In the genomic region with DNA sequence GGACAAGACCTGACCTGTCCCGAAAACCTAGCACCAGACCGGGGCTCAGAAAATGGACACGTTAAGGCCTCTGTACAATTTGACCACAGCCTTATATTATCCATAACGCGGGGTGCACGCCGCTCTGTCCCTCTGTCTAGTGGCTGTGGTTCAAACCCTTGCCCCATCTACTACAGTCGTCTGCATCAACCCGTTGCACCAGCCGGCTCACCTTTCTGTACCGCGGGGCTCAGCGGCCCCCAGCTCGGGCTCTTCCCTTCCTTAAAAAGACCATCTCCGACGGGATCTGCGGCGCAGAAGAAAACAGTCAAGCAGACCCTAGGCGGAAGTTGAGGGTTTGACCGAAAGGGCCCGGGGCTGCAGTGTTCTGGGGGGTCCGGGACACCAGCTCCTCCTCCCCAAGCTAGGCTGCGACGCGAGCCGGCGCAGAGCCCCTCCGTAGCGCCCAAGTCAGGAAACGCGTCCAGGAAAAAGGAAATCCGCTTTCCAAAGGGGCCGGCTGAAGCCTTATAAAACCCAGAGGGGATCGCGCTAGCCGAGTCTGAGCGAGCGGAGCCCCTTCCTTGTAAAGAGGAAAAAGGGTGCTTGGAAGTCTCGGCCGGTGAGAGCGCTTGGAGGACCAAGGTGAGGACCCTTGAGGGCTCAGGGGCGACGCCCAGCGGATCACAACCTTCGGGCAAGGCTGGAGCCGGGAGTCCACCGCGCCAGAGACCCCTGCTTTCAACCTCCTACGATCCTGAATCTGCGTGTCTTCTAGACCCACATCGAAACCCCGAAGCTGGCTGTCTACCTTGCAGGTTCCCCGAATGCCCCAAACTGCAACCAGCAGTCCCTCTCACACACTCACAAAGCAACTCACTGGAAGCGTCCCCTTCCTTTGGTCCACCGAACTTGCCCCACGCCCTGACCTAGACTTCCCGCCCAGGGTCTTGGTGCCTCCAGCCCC, we compare ENCODE assay signal across 12 mouse cellular contexts. TPM values are rescaled to one million over a fixed set of nuclear protein-coding genes. Genes with fewer than 3 reads are reported as not detected.
A peak's percentile ranks its signal among the peaks of the same experiment; 100 is the strongest.
DNase-seq lines count a peak whose midpoint lies in the region; ATAC-seq and TF ChIP-seq lines count a peak whose summit lies in the region.
"Had no signal": no experiment of that assay in that cellular context is flagged by ENCODE, and none has a peak within 500 bp of the region (broad histone marks: within the 10 kb centered on the region; RNA-seq: fewer than 3 reads in every experiment).

No protein-coding gene starts in this region.

- H3K36me3 ChIP-seq in heart, embryonic 15.5 days: no peaks in the 10 kb centered on the region
- no peaks in the 10 kb centered on the region for H3K36me3 ChIP-seq in embryonic facial prominence, embryonic 14.5 days (ENCODE audit: control insufficient read depth, insufficient read depth, low read length)
- H3K36me3 ChIP-seq in intestine, postnatal 0 days (ENCODE audit: control insufficient read depth, insufficient read depth): no peaks in the 10 kb centered on the region
- H3K36me3 ChIP-seq in neural tube, embryonic 11.5 days (ENCODE audit: control insufficient read depth, insufficient read depth, low read length): no peaks in the 10 kb centered on the region

- peak overlapping the region; percentile 64 for H3K4me2 ChIP-seq in heart, embryonic 15.5 days
- peak overlapping the region; percentile 40 for H3K4me2 ChIP-seq in embryonic facial prominence, embryonic 14.5 days (ENCODE audit: low read depth, low read length)
- peak overlapping the region; percentile 41 for H3K4me2 ChIP-seq in intestine, postnatal 0 days (replicated peaks; ENCODE audit: low read depth)
- H3K4me2 ChIP-seq in neural tube, embryonic 11.5 days (ENCODE audit: low read depth): peak overlapping the region; percentile 0; the same call in 1 of the 2 replicates

- no peak overlapping the region for H3K9ac ChIP-seq in heart, embryonic 15.5 days
- H3K9ac ChIP-seq in embryonic facial prominence, embryonic 14.5 days (ENCODE audit: low read depth, low read length): no peak overlapping the region
- H3K9ac ChIP-seq in intestine, postnatal 0 days (ENCODE audit: low read depth, low read length): no peak overlapping the region
- H3K9ac ChIP-seq in neural tube, embryonic 11.5 days (ENCODE audit: low read length): no peak overlapping the region

- WGBS in heart, embryonic 15.5 days: under 1% methylated on average over 57 of the region's 57 CpGs
- under 1% methylated on average over 53 of the region's 57 CpGs for WGBS in embryonic facial prominence, embryonic 14.5 days
- WGBS in intestine, postnatal 0 days: 1% methylated on average over 54 of the region's 57 CpGs
- WGBS in neural tube, embryonic 11.5 days: under 1% methylated on average over 54 of the region's 57 CpGs

- H3K9me3 ChIP-seq in heart, embryonic 15.5 days (replicated peaks): no peaks in the 10 kb centered on the region
- no peaks in the 10 kb centered on the region for H3K9me3 ChIP-seq in embryonic facial prominence, embryonic 14.5 days (ENCODE audit: control insufficient read depth, low read length)
- H3K9me3 ChIP-seq in intestine, postnatal 0 days (ENCODE audit: control insufficient read depth): no peaks in the 10 kb centered on the region
- H3K9me3 ChIP-seq in neural tube, embryonic 11.5 days (ENCODE audit: control insufficient read depth, low read length): no peaks in the 10 kb centered on the region
- H3K9me3 ChIP-seq: megakaryocyte, embryonic 14.5 days had no signal

- peak overlapping the region; percentile 45 for H3K4me3 ChIP-seq in heart, embryonic 15.5 days
- peak overlapping the region; percentile 24 for H3K4me3 ChIP-seq in embryonic facial prominence, embryonic 14.5 days (ENCODE audit: low read depth, low read length)
- peak overlapping the region; percentile 17 for H3K4me3 ChIP-seq in intestine, postnatal 0 days (ENCODE audit: low read depth, low read length)
- H3K4me3 ChIP-seq in neural tube, embryonic 11.5 days (ENCODE audit: low read depth, low read length): peak overlapping the region; percentile 13; the same call in 1 of the 2 replicates
- H3K4me3 ChIP-seq: megakaryocyte, embryonic 14.5 days had no signal

- intact Hi-C loops in heart, postnatal 25 days (cut with DNase I): loop anchor here (5.0 kb wide), 1 partner anchor 133 kb away; no protein-coding TSS in a partner anchor

- no peak for ATAC-seq in heart, embryonic 15.5 days (replicated peaks; ENCODE audit: insufficient number of reproducible peaks, insufficient read depth, low FRiP score, low read depth)
- ATAC-seq in embryonic facial prominence, embryonic 14.5 days (ENCODE audit: low read depth): no peak
- ATAC-seq in intestine, postnatal 0 days: no peak
- ATAC-seq in neural tube, embryonic 11.5 days (ENCODE audit: insufficient read depth, low FRiP score, low TSS enrichment): no peak
- ATAC-seq in granulocyte monocyte progenitor cell, adult 5-6 weeks (replicated peaks; ENCODE audit: poor library complexity, severe bottlenecking): no peak

- peaks cover 89% of the 10 kb centered on the region for H3K27me3 ChIP-seq in heart, embryonic 15.5 days
- peaks cover 90% of the 10 kb centered on the region for H3K27me3 ChIP-seq in embryonic facial prominence, embryonic 14.5 days (replicated peaks; ENCODE audit: control insufficient read depth, insufficient read depth, low read length)
- H3K27me3 ChIP-seq in intestine, postnatal 0 days (replicated peaks; ENCODE audit: control insufficient read depth, insufficient read depth, low read length): peaks cover 79% of the 10 kb centered on the region
- peaks cover 86% of the 10 kb centered on the region for H3K27me3 ChIP-seq in neural tube, embryonic 11.5 days (ENCODE audit: control insufficient read depth, insufficient read depth, low read length)

- no peak for TF ChIP-seq CTCF in intestine, postnatal 0 days (IDR thresholded peaks at IDR 0.05; ENCODE audit: low read depth)

- no peak overlapping the region for H3K27ac ChIP-seq in heart, embryonic 15.5 days
- H3K27ac ChIP-seq in embryonic facial prominence, embryonic 14.5 days (replicated peaks; ENCODE audit: low read depth, low read length): no peak overlapping the region
- H3K27ac ChIP-seq in intestine, postnatal 0 days (ENCODE audit: low read depth, low read length): no peak overlapping the region
- no peak overlapping the region for H3K27ac ChIP-seq in neural tube, embryonic 11.5 days (ENCODE audit: low read depth, low read length)

- H3K4me1 ChIP-seq in heart, embryonic 15.5 days (replicated peaks): peaks cover 35% of the 10 kb centered on the region
- peaks cover 6% of the 10 kb centered on the region for H3K4me1 ChIP-seq in embryonic facial prominence, embryonic 14.5 days (ENCODE audit: control insufficient read depth, insufficient read depth, low read length)
- no peaks in the 10 kb centered on the region for H3K4me1 ChIP-seq in intestine, postnatal 0 days (replicated peaks; ENCODE audit: control insufficient read depth, insufficient read depth, low read length)
- H3K4me1 ChIP-seq in neural tube, embryonic 11.5 days (ENCODE audit: control insufficient read depth, insufficient read depth, low read length): peaks cover 8% of the 10 kb centered on the region

- no peak for DNase-seq in heart, postnatal 25 days (ENCODE audit: low spot score)
- DNase-seq in embryonic facial prominence, embryonic 14.5 days (ENCODE audit: low spot score): no peak
- DNase-seq in neural tube, embryonic 11.5 days (ENCODE audit: low spot score): no peak
- no peak for DNase-seq in layer of hippocampus, adult 18-20 months (ENCODE audit: low spot score in 2 of 2)
- no peak for DNase-seq in adrenal gland, postnatal 4 days (ENCODE audit: low spot score in 2 of 2)
- DNase-seq: spleen, adult 18-20 months had no signal

RNA-seq across cellular contexts. Expression of gene Fev, which starts 0.8 kb away (rescaled TPM):
- 0.37 and 0.68 TPM in 2 replicates for polyA plus RNA-seq in heart, embryonic 15.5 days (2015; fragmentation: Nextera tagmentation; extraction: Ambion mirVana)
- total RNA-seq in heart, postnatal 25 days (2021): not detected
- not detected in 2 replicates for polyA plus RNA-seq in embryonic facial prominence, embryonic 14.5 days (2014; fragmentation: Nextera tagmentation; extraction: Ambion mirVana)
- polyA plus RNA-seq in intestine, postnatal 0 days (2015; fragmentation: Nextera tagmentation; extraction: Ambion mirVana): 0.59 and 1.3 TPM in 2 replicates
- polyA plus RNA-seq in neural tube, embryonic 11.5 days (2014; fragmentation: Nextera tagmentation; extraction: Ambion mirVana): 0.20 TPM in 1 of 2 replicates, not detected in the other
- not detected for total RNA-seq in layer of hippocampus, adult 18-20 months (2021)
- not detected in 2 replicates for total RNA-seq in granulocyte monocyte progenitor cell, adult 5-6 weeks (2014; fragmentation: Nextera tagmentation)
- total RNA-seq in granulocyte monocyte progenitor cell, adult 5-6 weeks (2017): not detected in 2 replicates
- 1 to 10 TPM; 2.1 to 3.4 TPM for total RNA-seq in adrenal gland, postnatal 4 days (2021)
- total RNA-seq: CH12.LX had no signal

RNA-seq across cellular contexts. Expression of gene Cryba2, which starts 8.5 kb away (rescaled TPM):
- polyA plus RNA-seq in heart, embryonic 15.5 days (2015; fragmentation: Nextera tagmentation; extraction: Ambion mirVana): not detected in 2 replicates
- not detected for total RNA-seq in heart, postnatal 25 days (2021)
- polyA plus RNA-seq in embryonic facial prominence, embryonic 14.5 days (2014; fragmentation: Nextera tagmentation; extraction: Ambion mirVana): not detected in 2 replicates
- 0.71 and 1.2 TPM in 2 replicates for polyA plus RNA-seq in intestine, postnatal 0 days (2015; fragmentation: Nextera tagmentation; extraction: Ambion mirVana)
- not detected in 2 replicates for polyA plus RNA-seq in neural tube, embryonic 11.5 days (2014; fragmentation: Nextera tagmentation; extraction: Ambion mirVana)
- under 1 TPM in 1 of 2 experiments, not detected in 1; 0.48 TPM for total RNA-seq in layer of hippocampus, adult 18-20 months (2021)
- total RNA-seq in granulocyte monocyte progenitor cell, adult 5-6 weeks (2014; fragmentation: Nextera tagmentation): not detected in 2 replicates
- not detected in 2 replicates for total RNA-seq in granulocyte monocyte progenitor cell, adult 5-6 weeks (2017)
- 1 to 10 TPM; 2.0 to 3.3 TPM for total RNA-seq in adrenal gland, postnatal 4 days (2021)
- total RNA-seq: heart, postnatal 10 days had no signal

RNA-seq across cellular contexts. Expression of gene Cdk5r2, which starts 29.7 kb away (rescaled TPM):
- 0.08 TPM in 1 of 2 replicates, not detected in the other for polyA plus RNA-seq in heart, embryonic 15.5 days (2015; fragmentation: Nextera tagmentation; extraction: Ambion mirVana)
- total RNA-seq in heart, postnatal 25 days (2021): not detected
- 0.60 and 0.79 TPM in 2 replicates for polyA plus RNA-seq in embryonic facial prominence, embryonic 14.5 days (2014; fragmentation: Nextera tagmentation; extraction: Ambion mirVana)
- 0.13 and 0.29 TPM in 2 replicates for polyA plus RNA-seq in intestine, postnatal 0 days (2015; fragmentation: Nextera tagmentation; extraction: Ambion mirVana)
- polyA plus RNA-seq in neural tube, embryonic 11.5 days (2014; fragmentation: Nextera tagmentation; extraction: Ambion mirVana): 4.0 and 4.5 TPM in 2 replicates
- total RNA-seq in layer of hippocampus, adult 18-20 months (2021): 100 to 1,000 TPM; 203 to 204 TPM
- total RNA-seq in granulocyte monocyte progenitor cell, adult 5-6 weeks (2014; fragmentation: Nextera tagmentation): not detected in 2 replicates
- not detected in 2 replicates for total RNA-seq in granulocyte monocyte progenitor cell, adult 5-6 weeks (2017)
- 10 to 100 TPM in 1 of 2 experiments, 1 to 10 TPM in 1; 6.6 to 10.1 TPM for total RNA-seq in adrenal gland, postnatal 4 days (2021)

RNA-seq across cellular contexts. Expression of gene Cfap65, which starts 50.9 kb away (rescaled TPM):
- 0.08 TPM in 1 of 2 replicates, not detected in the other for polyA plus RNA-seq in heart, embryonic 15.5 days (2015; fragmentation: Nextera tagmentation; extraction: Ambion mirVana)
- total RNA-seq in heart, postnatal 25 days (2021): not detected
- 0.25 and 1.2 TPM in 2 replicates for polyA plus RNA-seq in embryonic facial prominence, embryonic 14.5 days (2014; fragmentation: Nextera tagmentation; extraction: Ambion mirVana)
- polyA plus RNA-seq in intestine, postnatal 0 days (2015; fragmentation: Nextera tagmentation; extraction: Ambion mirVana): 0.03 and 0.04 TPM in 2 replicates
- 0.08 TPM in 1 of 2 replicates, not detected in the other for polyA plus RNA-seq in neural tube, embryonic 11.5 days (2014; fragmentation: Nextera tagmentation; extraction: Ambion mirVana)
- 1 to 10 TPM; 1.8 to 3.1 TPM for total RNA-seq in layer of hippocampus, adult 18-20 months (2021)
- total RNA-seq in granulocyte monocyte progenitor cell, adult 5-6 weeks (2014; fragmentation: Nextera tagmentation): not detected in 2 replicates
- not detected in 2 replicates for total RNA-seq in granulocyte monocyte progenitor cell, adult 5-6 weeks (2017)
- total RNA-seq in adrenal gland, postnatal 4 days (2021): not detected

Comparison
In these comparisons a context has a peak if more than half of its experiments do, and no peak if none do; other contexts are left out.
1. H3K4me2 ChIP-seq: peak in every context shown above with its lines; median percentile 64 in heart, embryonic 15.5 days; 41 in intestine, postnatal 0 days; 40 in embryonic facial prominence, embryonic 14.5 days; 0 in neural tube, embryonic 11.5 days.
2. RNA of gene Cdk5r2, which starts 29.7 kb away (total RNA-seq): 203 to 204 TPM in layer of hippocampus, adult 18-20 months; 6.6 to 10.1 TPM in adrenal gland, postnatal 4 days, not detected in heart, postnatal 25 days and not detected in granulocyte monocyte progenitor cell, adult 5-6 weeks; every median in the first group is over 10 times any median in the second.
3. Peak in every context shown above with its lines, with median percentiles within 50 percentile points of each other: H3K4me3 ChIP-seq.